Mouse (Mus musculus): ENCODE data around the gene Rbpj.
"Not testable (repeated sequence)": the region's sequence is repeated elsewhere in the genome, so short reads cannot be mapped to it uniquely, and the experiment has no call there.

Rbpj gene

GRCm38 (mm10) chr5:53511426-53511825 is 45.5 kb downstream of the Rbpj start:
- DNase-seq (ENCODE audit: low spot score) = no peak

GRCm38 (mm10) chr5:53514959-53515612 is 49.1 kb downstream of the Rbpj start:
- DNase-seq (ENCODE audit: low spot score) = no peak

GRCm38 (mm10) chr5:53516482-53516881 is 50.5 kb downstream of the Rbpj start:
- DNase-seq (ENCODE audit: low spot score) = no peak

GRCm38 (mm10) chr5:53517802-53518201 is 51.9 kb downstream of the Rbpj start:
- DNase-seq (ENCODE audit: low spot score) = no peak

GRCm38 (mm10) chr5:53519131-53519530 is 53.2 kb downstream of the Rbpj start:
- no peak for DNase-seq (ENCODE audit: low spot score)

DNA sequence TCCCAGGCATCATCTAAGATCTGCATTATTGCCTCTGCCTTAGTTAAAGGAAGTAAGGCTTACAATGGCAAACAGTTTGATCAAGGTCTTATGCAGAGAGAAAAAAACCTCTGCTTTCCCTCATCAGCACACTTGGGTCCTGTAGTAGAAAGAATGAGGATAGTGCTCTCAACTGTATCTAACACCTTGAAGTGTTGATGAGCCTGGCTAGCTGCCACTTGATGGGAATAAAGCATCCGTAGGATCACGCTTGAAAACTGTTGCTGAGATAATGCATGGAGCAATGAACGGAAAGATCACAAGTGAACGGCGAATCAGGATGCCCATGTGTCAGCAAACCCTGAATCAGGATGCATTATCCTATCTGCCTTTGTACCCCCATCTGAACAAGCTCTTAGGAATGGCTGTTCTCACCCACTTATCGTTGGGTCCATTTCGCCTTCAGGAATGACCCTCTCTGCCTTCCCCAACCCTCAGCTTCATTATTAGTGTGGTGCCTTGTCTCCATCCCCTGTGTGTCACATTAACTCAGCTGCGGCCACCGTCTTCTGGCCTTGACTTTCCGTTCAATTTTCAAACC is 54.1 kb downstream of the Rbpj start:
- no peak for DNase-seq (ENCODE audit: low spot score)

DNA sequence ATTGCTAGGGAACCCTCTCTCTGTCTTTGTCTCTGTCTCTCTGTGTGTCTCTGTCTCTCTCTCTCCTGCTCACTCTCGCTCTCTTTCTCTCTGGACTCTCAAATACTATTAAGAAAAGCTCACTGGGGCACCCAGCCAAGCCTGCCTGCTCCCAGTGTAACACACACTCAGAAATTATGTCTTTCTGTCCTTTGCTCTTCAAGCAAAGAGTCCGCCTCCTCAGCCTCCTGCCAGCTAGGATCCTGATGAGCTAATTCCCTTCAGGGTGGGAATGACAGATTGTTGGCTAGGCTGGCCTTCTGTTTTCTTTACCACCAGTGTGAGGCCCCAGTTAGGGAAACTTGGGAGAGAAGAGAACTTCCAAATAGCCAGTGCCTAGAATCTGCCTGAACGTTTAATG is 57.1 kb downstream of the Rbpj start:
- no peak for DNase-seq (ENCODE audit: low spot score)

DNA sequence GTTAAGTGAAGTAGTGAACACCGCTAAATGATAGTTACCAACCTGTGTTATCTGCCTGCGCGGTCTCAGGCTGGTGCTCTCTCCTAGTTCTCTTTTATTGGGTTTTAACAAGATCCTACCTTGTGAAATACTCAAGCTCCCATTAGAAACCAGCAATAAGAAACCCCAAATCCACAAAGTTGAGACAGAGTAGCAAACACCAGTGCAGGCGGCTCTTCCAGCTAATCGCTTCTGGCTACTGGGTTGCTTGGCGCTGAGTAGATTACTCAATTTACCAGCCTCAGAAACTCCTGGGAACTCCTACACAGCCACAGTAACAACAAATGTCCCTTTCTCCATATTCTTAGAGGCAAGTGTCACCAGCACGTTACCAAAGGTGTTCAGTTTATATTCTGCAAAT is 58.2 kb downstream of the Rbpj start:
- no peak for DNase-seq (ENCODE audit: low spot score)

DNA sequence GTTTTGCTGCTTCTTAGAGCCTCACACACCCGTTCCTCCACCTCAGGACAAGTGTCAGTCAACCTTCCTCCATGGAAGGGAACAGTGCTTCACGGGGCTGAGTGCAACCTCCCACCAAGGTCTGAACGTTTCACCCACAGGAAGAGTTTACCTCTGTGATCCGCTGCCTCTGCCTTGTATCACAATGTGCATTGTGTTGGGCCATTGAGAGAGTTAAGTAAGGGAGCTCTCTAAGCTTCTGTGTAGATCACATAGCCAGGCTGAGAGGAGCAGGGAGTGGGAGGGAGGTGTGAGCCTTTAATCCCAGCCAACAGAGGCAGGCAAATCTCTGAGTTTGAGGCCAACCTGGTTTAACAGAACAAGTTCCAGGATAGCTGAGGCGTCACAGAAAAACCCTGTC is 58.9 kb downstream of the Rbpj start:
- DNase-seq (ENCODE audit: low spot score) = no peak

- no peak for DNase-seq (ENCODE audit: low spot score)
Measured at GRCm38 (mm10) chr5:53525305-53526069, 59.5 kb downstream of the Rbpj start.

DNA sequence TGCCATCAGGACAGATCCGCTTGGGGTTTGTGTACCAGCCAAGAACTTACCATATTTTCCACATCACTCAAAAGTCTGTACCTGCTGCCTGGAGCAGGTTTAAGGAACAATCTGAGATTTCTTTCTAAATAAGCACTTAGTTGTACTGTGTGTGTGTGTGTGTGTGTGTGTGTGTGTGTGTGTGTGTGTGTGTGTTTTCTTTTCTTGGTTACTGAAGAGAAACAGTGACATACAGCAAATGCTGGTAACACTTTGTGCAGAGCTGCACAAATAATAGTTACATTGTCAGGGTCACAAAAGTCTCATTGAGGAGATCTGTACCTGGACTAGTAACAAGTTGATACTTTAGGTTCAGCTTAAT is 60.1 kb downstream of the Rbpj start:
- DNase-seq (ENCODE audit: low spot score) = no peak

GRCm38 (mm10) chr5:53529846-53530245 is 63.9 kb downstream of the Rbpj start:
- no peak for DNase-seq (ENCODE audit: low spot score)

DNA sequence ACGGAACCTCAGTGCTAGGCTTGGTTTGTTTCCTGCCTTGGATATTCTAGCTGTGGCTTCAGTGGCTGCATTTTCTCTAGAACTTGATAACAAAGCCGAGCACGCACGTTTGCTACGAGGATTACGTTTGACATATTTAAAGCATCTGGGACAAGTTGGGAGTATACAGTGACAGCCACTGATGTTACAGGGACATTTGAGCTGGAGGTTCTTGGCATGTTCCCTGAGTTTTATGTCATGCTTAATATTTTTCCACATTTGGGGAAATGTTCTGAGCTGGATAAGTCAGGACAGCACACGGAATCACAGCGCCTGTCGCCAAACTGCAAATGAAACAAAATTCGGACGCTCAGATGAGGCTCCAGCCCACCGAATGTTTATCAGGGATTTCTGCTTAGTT is 69.1 kb downstream of the Rbpj start:
- DNase-seq (ENCODE audit: low spot score) = no peak

DNA sequence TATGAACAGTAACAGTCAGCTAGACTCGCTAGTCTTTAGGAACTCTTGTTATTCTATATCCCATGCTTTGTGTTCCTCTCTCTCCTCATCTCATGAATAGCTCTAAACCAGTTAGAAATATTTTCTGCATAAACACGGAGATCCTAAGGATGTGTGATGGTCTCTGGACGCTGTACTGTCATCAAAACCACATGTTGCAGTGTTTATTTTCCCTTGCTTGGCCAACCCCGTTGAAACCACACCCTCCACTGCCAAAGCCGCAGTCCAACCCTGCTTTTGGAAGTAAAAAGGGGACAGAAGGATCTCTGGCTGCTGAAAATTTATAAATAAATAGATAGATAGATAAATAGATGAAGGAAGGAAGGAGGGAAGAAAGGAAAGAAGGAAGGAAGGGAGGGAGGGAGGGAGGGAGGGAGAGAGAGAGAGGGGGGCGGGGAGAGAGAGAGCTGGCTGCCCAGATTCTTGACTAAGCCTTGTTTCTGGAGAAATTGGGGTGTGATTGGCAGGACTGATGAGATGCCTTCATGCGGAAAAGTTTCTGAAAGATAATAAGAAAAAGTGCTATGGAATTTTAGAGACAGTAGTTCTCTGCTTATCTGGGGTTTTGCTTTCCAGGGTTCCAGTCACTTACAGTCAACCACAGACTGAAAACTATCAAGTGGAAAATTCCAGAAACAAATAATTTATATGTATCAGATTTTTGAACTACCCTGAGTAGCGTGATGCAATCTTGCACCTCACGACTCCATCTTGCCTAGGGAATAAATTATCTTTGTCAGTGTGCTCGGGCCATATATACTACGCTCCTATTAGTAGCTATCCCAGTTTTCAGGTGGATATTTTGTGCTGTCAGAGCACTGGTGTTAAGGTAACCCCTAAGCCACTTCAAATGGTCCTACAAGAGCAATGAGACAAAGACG is 70.9 kb downstream of the Rbpj start:
- no peak for DNase-seq (ENCODE audit: low spot score)

- DNase-seq (ENCODE audit: low spot score) = no peak
Measured at GRCm38 (mm10) chr5:53539860-53540633, 74.1 kb downstream of the Rbpj start.

DNA sequence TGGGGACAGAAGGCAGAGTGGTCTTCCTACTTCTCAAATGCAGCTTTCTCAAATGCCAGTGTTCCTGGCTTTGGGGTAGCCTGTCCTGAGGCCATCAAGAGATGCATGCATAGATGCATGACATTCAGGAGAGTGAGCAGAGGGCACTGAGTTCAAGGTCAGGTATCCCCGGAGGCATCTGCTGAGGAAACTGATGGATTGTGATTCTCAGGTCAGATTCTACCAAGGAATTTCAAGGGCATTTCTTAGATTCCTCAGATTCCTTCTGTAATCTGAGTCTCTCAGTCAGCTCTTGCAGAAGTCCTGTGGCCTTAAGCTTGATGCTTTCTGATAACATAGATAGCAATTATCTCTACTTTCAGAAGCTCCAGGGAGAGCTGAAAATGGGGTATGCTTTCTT is 76.1 kb downstream of the Rbpj start:
- DNase-seq (ENCODE audit: low spot score) = no peak

GRCm38 (mm10) chr5:53543399-53543798 is 77.4 kb downstream of the Rbpj start:
- no peak for DNase-seq (ENCODE audit: low spot score)

- no peak for DNase-seq (ENCODE audit: low spot score)
Measured at GRCm38 (mm10) chr5:53543945-53544344, 78.0 kb downstream of the Rbpj start.

DNA sequence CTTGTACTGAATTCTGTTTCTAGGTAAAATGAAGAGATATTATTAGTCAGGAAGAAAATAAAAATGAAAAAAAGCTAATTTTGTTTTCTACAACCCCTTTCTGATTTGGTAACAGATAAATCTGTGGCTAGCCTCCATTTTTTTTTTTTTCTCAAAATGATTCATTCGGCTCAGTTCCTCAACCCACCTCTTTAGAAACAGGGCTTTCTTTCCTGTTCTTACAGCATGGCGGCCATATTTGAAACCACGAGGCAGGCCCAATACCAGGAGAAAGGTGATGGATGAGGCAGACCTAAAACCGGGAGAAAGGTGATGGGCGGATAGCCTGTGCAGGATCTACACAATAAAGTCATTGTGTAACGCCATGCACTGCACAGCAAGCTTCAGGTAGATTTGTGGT is 80.5 kb downstream of the Rbpj start:
- no peak for DNase-seq (ENCODE audit: low spot score)

- DNase-seq (ENCODE audit: low spot score) = no peak
Measured at GRCm38 (mm10) chr5:53546979-53547472, 81.1 kb downstream of the Rbpj start.

DNA sequence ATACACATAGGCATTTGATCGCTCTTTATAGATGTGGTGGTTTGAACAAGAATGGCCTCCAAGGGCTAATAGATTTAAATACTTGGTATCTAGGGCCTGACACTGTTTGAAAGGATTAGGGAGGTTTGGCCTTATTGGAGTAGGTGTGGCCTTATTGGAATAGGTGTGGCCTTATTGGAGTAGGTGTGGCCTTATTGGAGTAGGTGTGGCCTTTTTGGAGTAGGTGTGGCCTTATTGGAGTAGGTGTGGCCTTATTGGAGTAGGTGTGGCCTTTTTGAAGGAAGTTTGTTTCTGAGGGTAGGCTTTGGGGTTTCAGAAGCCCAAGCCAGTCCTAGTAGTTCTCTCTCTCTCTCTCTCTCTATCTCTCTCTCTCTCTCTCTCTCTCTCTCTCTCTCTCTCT is 84.4 kb downstream of the Rbpj start:
- DNase-seq (ENCODE audit: low spot score) = not testable (repeated sequence)
